Mouse (Mus musculus): ENCODE measurements around the gene Micu2. TPM values are rescaled to one million over a fixed set of nuclear protein-coding genes. Genes with fewer than 3 reads are reported as not detected.

Gene Micu2
- polyA plus RNA-seq, 1 experiment from 2014 or later: 82.7 TPM

GRCm38 (mm10) chr14:57982450-57982849 is 16.6 kb downstream of the Micu2 start:
- no peak for DNase-seq (ENCODE audit: low spot score)
- Histone ChIP-seq H3K36me3 (peaks cover 9% of the 10 kb centered on the region), H3K4me1 (peaks cover 36% of the 10 kb centered on the region), H3K27me3 (ENCODE audit: insufficient read depth, poor library complexity, severe bottlenecking) (no peaks in the 10 kb centered on the region), H3K27ac (no peak overlapping the region), H3K4me3 (no peak overlapping the region), H3K9me3 (no peaks in the 10 kb centered on the region)
- 36% methylated on average over 7 of the region's 7 CpGs for WGBS

DNA sequence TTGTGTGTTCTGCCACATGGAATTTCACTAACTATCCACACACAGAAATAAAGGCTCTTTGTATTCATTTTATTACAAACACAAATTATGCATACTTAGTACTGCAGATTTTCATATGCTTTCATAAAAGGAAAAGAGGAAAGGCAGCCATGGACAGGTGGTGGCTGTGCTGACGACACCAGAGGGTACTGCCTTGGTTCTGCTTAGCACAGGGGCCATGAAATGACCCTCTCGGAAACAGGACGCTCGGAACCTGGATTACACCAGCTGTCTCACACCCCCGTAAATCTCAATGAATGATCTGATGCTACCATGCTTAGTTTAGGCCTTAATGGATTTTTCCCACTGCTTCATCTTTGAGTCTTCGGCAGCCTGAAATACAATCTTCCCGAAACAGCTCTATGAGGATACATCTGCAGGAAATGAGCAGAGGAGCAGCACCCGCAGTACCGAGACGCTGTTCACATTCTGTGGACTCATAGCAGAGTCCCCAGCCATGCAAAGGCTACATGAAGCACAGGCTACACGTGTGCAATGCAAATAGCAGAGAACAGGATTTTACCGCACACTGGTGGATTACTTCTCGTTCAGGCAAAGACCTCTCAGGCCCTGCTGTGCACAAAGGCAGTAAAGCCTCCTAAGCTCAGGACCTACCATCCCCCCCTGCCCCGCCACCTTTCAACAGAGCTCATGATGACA is 17.2 kb downstream of the Micu2 start:
- DNase-seq (ENCODE audit: low spot score): no peak
- 51% methylated on average over 14 of the region's 14 CpGs for WGBS
- Histone ChIP-seq H3K27ac (no peak overlapping the region), H3K4me3 (no peak overlapping the region), H3K36me3 (0 out of 2 replicates have a peak, but pooled peaks cover 3% of the 10 kb centered on the region), H3K4me1 (peaks cover 36% of the 10 kb centered on the region), H3K9me3 (no peaks in the 10 kb centered on the region), H3K27me3 (ENCODE audit: insufficient read depth, poor library complexity, severe bottlenecking) (no peaks in the 10 kb centered on the region)

GRCm38 (mm10) chr14:57980776-57981175 is 18.3 kb downstream of the Micu2 start:
- Histone ChIP-seq H3K4me1 (peaks cover 41% of the 10 kb centered on the region), H3K36me3 (0 out of 2 replicates have a peak, but pooled peaks cover 3% of the 10 kb centered on the region), H3K9me3 (no peaks in the 10 kb centered on the region), H3K4me3 (no peak overlapping the region), H3K27ac (no peak overlapping the region), H3K27me3 (ENCODE audit: insufficient read depth, poor library complexity, severe bottlenecking) (no peaks in the 10 kb centered on the region)
- WGBS: 69% methylated on average over 8 of the region's 8 CpGs
- no peak for DNase-seq (ENCODE audit: low spot score)

- Histone ChIP-seq H3K9me3 (no peaks in the 10 kb centered on the region), H3K27me3 (ENCODE audit: insufficient read depth, poor library complexity, severe bottlenecking) (no peaks in the 10 kb centered on the region), H3K4me1 (peaks cover 44% of the 10 kb centered on the region), H3K4me3 (no peak overlapping the region), H3K36me3 (0 out of 2 replicates have a peak, but pooled peaks cover 3% of the 10 kb centered on the region), H3K27ac (peak overlapping the region; percentile 44; the same call in 1 of the 2 replicates)
- WGBS: 31% methylated on average over 3 of the region's 3 CpGs
- DNase-seq (ENCODE audit: low spot score): no peak
Measured at GRCm38 (mm10) chr14:57980179-57980578, 18.9 kb downstream of the Micu2 start.

GRCm38 (mm10) chr14:57978144-57978543 is 20.9 kb downstream of the Micu2 start:
- Histone ChIP-seq H3K27ac (no peak overlapping the region), H3K4me3 (no peak overlapping the region), H3K36me3 (no peaks in the 10 kb centered on the region), H3K9me3 (no peaks in the 10 kb centered on the region), H3K4me1 (peaks cover 44% of the 10 kb centered on the region), H3K27me3 (ENCODE audit: insufficient read depth, poor library complexity, severe bottlenecking) (no peaks in the 10 kb centered on the region)
- no peak for DNase-seq (ENCODE audit: low spot score)
- WGBS: 41% methylated on average over 5 of the region's 5 CpGs

DNA sequence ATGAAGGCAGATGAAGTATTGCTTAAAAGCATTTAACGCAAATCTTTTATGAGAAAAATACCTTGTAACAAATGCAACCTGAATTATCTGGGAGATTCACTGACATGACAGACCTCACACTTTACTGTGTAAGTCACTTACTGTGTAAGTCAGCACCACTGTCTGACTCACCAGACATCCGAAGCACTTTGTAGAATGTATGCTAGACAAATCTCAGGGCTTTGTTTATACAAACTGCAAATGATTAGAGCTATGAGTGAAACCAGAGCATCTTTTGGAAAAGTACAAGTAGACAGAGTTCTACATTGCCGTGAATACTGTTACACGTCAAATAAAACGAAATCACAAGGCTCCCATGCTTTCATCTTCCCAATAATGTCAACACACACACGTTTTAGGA is 23.4 kb downstream of the Micu2 start:
- Histone ChIP-seq H3K9me3 (no peaks in the 10 kb centered on the region), H3K36me3 (no peaks in the 10 kb centered on the region), H3K4me3 (no peak overlapping the region), H3K4me1 (peaks cover 35% of the 10 kb centered on the region), H3K27me3 (ENCODE audit: insufficient read depth, poor library complexity, severe bottlenecking) (no peaks in the 10 kb centered on the region), H3K27ac (no peak overlapping the region)
- no peak for DNase-seq (ENCODE audit: low spot score)
- WGBS: 56% methylated on average over 6 of the region's 6 CpGs

- peaks cover 18% of the 10 kb centered on the region for H3K4me1 ChIP-seq
- no peak overlapping the region for H3K4me3 ChIP-seq
- 0 out of 2 replicates have a peak overlapping the region, but pooled peaks have one; percentile 36 for H3K27ac ChIP-seq
- H3K9me3 ChIP-seq: no peaks in the 10 kb centered on the region
- H3K27me3 ChIP-seq (ENCODE audit: insufficient read depth, poor library complexity, severe bottlenecking): no peaks in the 10 kb centered on the region
- WGBS: 60% methylated on average over 12 of the region's 12 CpGs
- H3K36me3 ChIP-seq: peaks cover 7% of the 10 kb centered on the region
- DNase-seq (ENCODE audit: low spot score): no peak
Measured at GRCm38 (mm10) chr14:57971986-57972525, 27.0 kb downstream of the Micu2 start.

- Histone ChIP-seq H3K4me1 (peaks cover 9% of the 10 kb centered on the region), H3K27me3 (ENCODE audit: insufficient read depth, poor library complexity, severe bottlenecking) (no peaks in the 10 kb centered on the region), H3K4me3 (no peak overlapping the region), H3K27ac (no peak overlapping the region), H3K36me3 (peaks cover 7% of the 10 kb centered on the region), H3K9me3 (no peaks in the 10 kb centered on the region)
- no peak for DNase-seq (ENCODE audit: low spot score)
- 78% methylated on average over 6 of the region's 6 CpGs for WGBS
Measured at GRCm38 (mm10) chr14:57968873-57969272, 30.2 kb downstream of the Micu2 start.

DNA sequence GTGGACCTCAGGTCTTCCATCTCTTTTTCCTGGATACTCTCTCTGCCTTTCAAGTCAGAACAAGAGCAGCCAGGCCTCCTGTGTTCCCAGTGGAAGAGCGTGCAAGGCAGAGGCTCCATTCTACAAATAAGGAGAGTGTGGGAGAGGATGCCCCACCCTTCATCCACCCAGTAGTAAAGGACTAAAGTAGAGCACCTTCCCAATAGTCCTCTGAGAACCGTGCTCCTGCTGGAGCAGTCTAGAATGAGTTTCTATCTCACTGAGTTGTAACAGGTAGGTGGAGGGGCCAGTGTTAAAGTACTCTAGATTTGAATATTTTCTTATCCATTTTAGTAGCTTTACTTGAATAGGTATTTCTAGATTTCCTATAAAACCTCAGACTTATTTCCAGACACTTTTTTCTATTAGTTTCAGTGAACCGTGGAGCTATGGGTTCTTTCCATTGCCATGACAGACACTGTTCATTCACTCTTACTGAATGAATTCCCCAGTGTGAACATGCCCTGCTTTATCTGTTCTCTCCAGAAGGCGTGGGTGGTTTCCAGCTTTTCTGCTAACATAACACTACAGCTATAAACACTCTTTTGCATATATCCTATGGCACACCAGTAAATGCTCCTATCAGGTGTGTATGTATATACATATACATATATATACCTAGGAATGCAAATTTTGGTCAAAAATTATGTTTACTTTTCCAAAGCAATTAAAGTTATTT is 31.8 kb downstream of the Micu2 start:
- Histone ChIP-seq H3K4me3 (no peak overlapping the region), H3K4me1 (peaks cover 8% of the 10 kb centered on the region), H3K27me3 (ENCODE audit: insufficient read depth, poor library complexity, severe bottlenecking) (no peaks in the 10 kb centered on the region), H3K36me3 (peaks cover 7% of the 10 kb centered on the region), H3K9me3 (no peaks in the 10 kb centered on the region), H3K27ac (no peak overlapping the region)
- no peak for DNase-seq (ENCODE audit: low spot score)
- WGBS: 67% methylated on average over 4 of the region's 4 CpGs

DNA sequence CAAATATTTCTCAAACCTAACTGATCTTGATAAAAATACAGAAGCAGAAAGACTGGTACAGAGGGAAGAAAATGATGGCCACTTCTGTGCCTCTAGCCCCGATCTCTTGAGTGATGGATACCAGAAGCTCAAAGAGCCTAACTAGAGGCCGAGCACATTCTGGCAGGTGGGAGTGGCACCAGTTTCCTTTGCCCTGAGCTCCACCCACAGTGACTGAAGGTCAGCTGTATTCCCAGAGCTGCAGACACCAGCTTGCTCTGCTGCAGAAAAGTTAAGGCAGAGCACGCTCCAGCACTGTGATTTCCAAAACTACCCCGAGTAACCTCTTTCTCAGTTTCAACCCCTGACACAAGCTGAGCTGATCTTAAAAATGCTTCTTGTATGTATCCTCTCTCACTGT is 37.2 kb downstream of the Micu2 start:
- no peaks in the 10 kb centered on the region for H3K9me3 ChIP-seq
- no peak overlapping the region for H3K4me3 ChIP-seq
- DNase-seq (ENCODE audit: low spot score): no peak
- no peaks in the 10 kb centered on the region for H3K27me3 ChIP-seq (ENCODE audit: insufficient read depth, poor library complexity, severe bottlenecking)
- peaks cover 13% of the 10 kb centered on the region for H3K4me1 ChIP-seq
- no peak overlapping the region for H3K27ac ChIP-seq
- peaks cover 6% of the 10 kb centered on the region; the same call in 1 of the 2 replicates for H3K36me3 ChIP-seq
- WGBS: 40% methylated on average over 4 of the region's 4 CpGs

GRCm38 (mm10) chr14:57951089-57951488 is 48.0 kb downstream of the Micu2 start:
- peaks cover 28% of the 10 kb centered on the region for H3K36me3 ChIP-seq
- 39% methylated on average over 2 of the region's 2 CpGs for WGBS

DNA sequence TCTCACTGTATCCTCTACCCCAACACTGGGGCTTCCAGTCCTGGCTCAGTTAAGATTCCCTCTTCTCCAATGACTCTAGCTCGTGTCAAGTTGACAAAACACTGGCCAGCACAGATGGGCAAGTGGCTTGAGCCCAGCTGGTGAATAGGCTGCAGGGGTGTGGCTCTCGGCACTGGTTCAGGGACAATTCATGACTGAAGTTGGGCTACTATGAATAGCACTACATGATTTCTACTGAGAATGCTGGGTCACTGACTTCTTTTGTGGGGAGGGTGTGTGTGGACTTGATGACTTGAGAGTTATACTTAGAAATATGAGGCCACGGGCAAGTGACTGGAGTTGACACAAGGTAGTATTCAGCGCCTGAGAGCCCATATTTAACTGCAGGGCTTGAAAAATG is 53.2 kb downstream of the Micu2 start:
- Histone ChIP-seq H3K36me3 (peaks cover 45% of the 10 kb centered on the region), H3K4me1 (no peaks in the 10 kb centered on the region), H3K9me3 (no peaks in the 10 kb centered on the region), H3K4me3 (no peak overlapping the region), H3K27ac (no peak overlapping the region), H3K27me3 (ENCODE audit: insufficient read depth, poor library complexity, severe bottlenecking) (no peaks in the 10 kb centered on the region)
- 75% methylated on average over 4 of the region's 4 CpGs for WGBS
- DNase-seq (ENCODE audit: low spot score): no peak

More at GRCm38 (mm10) chr14:57951089-57951488, 48.0 kb downstream of the Micu2 start:
- Histone ChIP-seq H3K9me3 (no peaks in the 10 kb centered on the region), H3K4me3 (no peak overlapping the region), H3K27ac (no peak overlapping the region), H3K4me1 (peaks cover 5% of the 10 kb centered on the region; the same call in 1 of the 2 replicates), H3K27me3 (ENCODE audit: insufficient read depth, poor library complexity, severe bottlenecking) (no peaks in the 10 kb centered on the region)
- DNase-seq (ENCODE audit: low spot score): no peak

DNA sequence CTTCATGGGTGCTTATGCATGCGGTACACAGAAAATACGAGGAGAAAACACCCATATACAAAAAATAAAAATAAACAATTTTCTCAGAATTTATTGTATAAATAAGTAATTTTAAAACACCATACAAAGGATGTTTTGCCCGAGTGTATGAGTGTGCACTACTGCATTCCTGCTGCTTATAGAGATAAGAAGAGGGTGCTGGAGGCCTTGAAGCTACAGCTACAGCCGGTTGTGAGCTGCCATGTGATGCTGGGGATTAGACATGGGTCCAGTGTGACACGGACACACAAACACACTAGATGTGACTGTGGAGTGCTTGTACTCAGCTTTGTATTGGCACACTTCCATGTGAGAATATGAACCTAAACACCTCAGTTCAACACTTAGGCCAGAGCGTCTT is 61.8 kb downstream of the Micu2 start:
- H3K9me3 ChIP-seq: no peaks in the 10 kb centered on the region
- H3K4me1 ChIP-seq: 0 out of 2 replicates have a peak, but pooled peaks cover 7% of the 10 kb centered on the region
- H3K27me3 ChIP-seq (ENCODE audit: insufficient read depth, poor library complexity, severe bottlenecking): no peaks in the 10 kb centered on the region
- H3K4me3 ChIP-seq: no peak overlapping the region
- DNase-seq (ENCODE audit: low spot score): no peak
- H3K36me3 ChIP-seq: peaks cover 19% of the 10 kb centered on the region; the same call in 1 of the 2 replicates
- 76% methylated on average over 6 of the region's 6 CpGs for WGBS
- no peak overlapping the region for H3K27ac ChIP-seq

Measured in heart, embryonic 10.5 days (tissue).